Mouse (Mus musculus) Muller cell, postnatal 12 days (primary cell): ENCODE results near the gene Catip.
A peak's percentile ranks its signal among the peaks of the same experiment; 100 is the strongest.
"Not testable (repeated sequence)": the region's sequence is repeated elsewhere in the genome, so short reads cannot be mapped to it uniquely, and the experiment has no call there.

ENCODE experiments used
- DNase-seq: peaks from one replicate; pipeline ENCODE4 v3.0.0-alpha.2; 2015; ENCODE audit errors: inconsistent ontology term

Catip gene

GRCm38 (mm10) chr1:74383385-74383784, 21.5 kb downstream of the Catip start:
- no peak for DNase-seq

- DNase-seq: no peak
Measured at GRCm38 (mm10) chr1:74384525-74384924, 22.6 kb downstream of the Catip start.

- no peak for DNase-seq
Measured at GRCm38 (mm10) chr1:74385064-74385463, 23.2 kb downstream of the Catip start.

GRCm38 (mm10) chr1:74385531-74385930, 23.6 kb downstream of the Catip start:
- no peak for DNase-seq

GRCm38 (mm10) chr1:74386363-74386713, 24.4 kb downstream of the Catip start:
- no peak for DNase-seq

- DNase-seq: peak; percentile 98
Measured at GRCm38 (mm10) chr1:74386714-74387385, 24.9 kb downstream of the Catip start.

GRCm38 (mm10) chr1:74387386-74387988, 25.6 kb downstream of the Catip start:
- no peak for DNase-seq

- DNase-seq: no peak
Measured at GRCm38 (mm10) chr1:74388398-74388920, 26.6 kb downstream of the Catip start.

- DNase-seq: no peak
Measured at GRCm38 (mm10) chr1:74389831-74390286, 28.0 kb downstream of the Catip start.

GRCm38 (mm10) chr1:74390287-74390906, 28.5 kb downstream of the Catip start:
- DNase-seq: peak; percentile 67

- DNase-seq: peak; percentile 99
Measured at GRCm38 (mm10) chr1:74390924-74391748, 29.2 kb downstream of the Catip start, which contains the start of gene Ctdsp1. Ctdsp1 (plus strand) TSS chr1:74391509.

- DNase-seq: peak; percentile 77
Measured at GRCm38 (mm10) chr1:74391844-74392441, 30.0 kb downstream of the Catip start.

GRCm38 (mm10) chr1:74392446-74392994, 30.6 kb downstream of the Catip start:
- DNase-seq: peak; percentile 41

GRCm38 (mm10) chr1:74393010-74393409, 31.1 kb downstream of the Catip start:
- DNase-seq: no peak

GRCm38 (mm10) chr1:74393697-74394096, 31.8 kb downstream of the Catip start:
- DNase-seq: no peak

- no peak for DNase-seq
Measured at GRCm38 (mm10) chr1:74394311-74394710, 32.4 kb downstream of the Catip start.

- no peak for DNase-seq
Measured at GRCm38 (mm10) chr1:74394858-74395257, 33.0 kb downstream of the Catip start.

- no peak for DNase-seq
Measured at GRCm38 (mm10) chr1:74395290-74395689, 33.4 kb downstream of the Catip start.

GRCm38 (mm10) chr1:74396456-74397222, 34.7 kb downstream of the Catip start:
- DNase-seq: not testable (repeated sequence)

GRCm38 (mm10) chr1:74397268-74397918, 35.5 kb downstream of the Catip start:
- peak; percentile 99 for DNase-seq
